In the genomic region with DNA sequence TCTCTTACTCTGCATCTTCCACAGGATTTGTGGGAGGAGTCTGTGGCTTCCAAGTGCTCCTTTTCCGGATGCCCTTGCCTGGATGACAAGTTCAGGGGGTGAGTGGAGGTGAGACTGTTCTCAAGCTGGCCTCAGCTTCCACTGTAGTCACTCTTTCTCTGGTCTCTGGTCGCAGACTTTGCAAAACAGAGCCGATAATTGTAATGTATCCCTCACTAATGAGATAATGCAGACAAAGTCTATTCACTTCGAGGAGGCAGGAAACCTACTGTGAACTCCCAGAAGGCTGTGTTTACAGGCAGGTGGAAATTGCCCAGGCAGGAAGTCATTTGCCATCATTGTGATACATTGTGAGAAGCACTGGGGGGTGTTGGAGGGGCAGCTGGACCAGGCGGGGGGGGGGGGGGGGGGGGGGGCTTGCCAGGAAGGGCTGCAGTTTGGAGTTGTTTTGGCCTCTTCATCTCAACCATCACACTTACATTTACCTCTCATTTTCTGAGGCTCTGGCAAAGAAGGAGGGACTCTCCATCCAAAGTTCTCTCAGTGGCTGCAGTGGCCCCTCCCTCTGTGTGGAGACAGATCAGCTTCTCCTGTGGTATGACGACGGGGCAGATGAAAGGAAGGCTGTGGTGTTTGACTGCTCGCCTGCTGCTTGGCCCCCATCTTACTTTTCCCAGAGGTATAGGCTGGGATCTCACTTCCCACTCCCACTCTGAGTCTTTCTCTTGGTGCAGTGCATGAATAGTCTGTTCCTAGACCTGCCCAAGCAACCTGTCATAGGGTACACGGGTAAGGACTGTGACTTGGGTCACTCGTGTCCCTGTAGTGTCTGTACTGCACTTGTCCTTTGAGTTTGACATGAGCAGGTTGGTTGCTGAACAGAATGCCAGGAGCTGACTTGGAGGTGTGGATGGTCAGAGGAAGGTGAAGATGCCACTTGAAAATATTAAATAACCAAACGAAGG, we compare ENCODE assay signal across 24 mouse cellular contexts. TPM values are rescaled to one million over a fixed set of nuclear protein-coding genes. Genes with fewer than 3 reads are reported as not detected.
A peak's percentile ranks its signal among the peaks of the same experiment; 100 is the strongest.
DNase-seq lines count a peak whose midpoint lies in the region; ATAC-seq and TF ChIP-seq lines count a peak whose summit lies in the region.
"Had no signal": no experiment of that assay in that cellular context is flagged by ENCODE, and none has a peak within 500 bp of the region (broad histone marks: within the 10 kb centered on the region; RNA-seq: fewer than 3 reads in every experiment).

No protein-coding gene starts in this region.

- ATAC-seq in hindbrain, postnatal 0 days, result peak; percentile 29; the same call in 1 of the 2 replicates
- no peak for ATAC-seq in hindbrain, embryonic 12.5 days (ENCODE audit: low FRiP score)
- ATAC-seq in limb, embryonic 11.5 days (ENCODE audit: insufficient number of reproducible peaks, low FRiP score, low TSS enrichment, low read depth), result 0 out of 2 replicates have a peak, but pooled peaks have one; percentile 28
- no peak for ATAC-seq in liver, embryonic 12.5 days

- H3K27me3 ChIP-seq in hindbrain, postnatal 0 days (ENCODE audit: insufficient read depth, low read length), result no peaks in the 10 kb centered on the region
- no peaks in the 10 kb centered on the region for H3K27me3 ChIP-seq in hindbrain, embryonic 12.5 days
- no peaks in the 10 kb centered on the region for H3K27me3 ChIP-seq in limb, embryonic 11.5 days (ENCODE audit: control insufficient read depth, insufficient read depth, low read length)
- H3K27me3 ChIP-seq in liver, embryonic 12.5 days (replicated peaks), result no peaks in the 10 kb centered on the region
- H3K27me3 ChIP-seq: heart, embryonic 12.5 days; neural tube, embryonic 13.5 days had no signal

- H3K36me3 ChIP-seq in hindbrain, postnatal 0 days (ENCODE audit: insufficient read depth, low read length), result no peaks in the 10 kb centered on the region
- no peaks in the 10 kb centered on the region for H3K36me3 ChIP-seq in hindbrain, embryonic 12.5 days
- H3K36me3 ChIP-seq in limb, embryonic 11.5 days (ENCODE audit: control insufficient read depth, insufficient read depth, low read length), result no peaks in the 10 kb centered on the region
- no peaks in the 10 kb centered on the region for H3K36me3 ChIP-seq in liver, embryonic 12.5 days
- H3K36me3 ChIP-seq: forebrain, embryonic 10.5 days; heart, embryonic 12.5 days; neural tube, embryonic 13.5 days had no signal

- DNase-seq in hindbrain, postnatal 0 days (ENCODE audit: low spot score), result no peak
- peak; percentile 81 for DNase-seq in ES-CJ7 (ENCODE audit: low read depth, low spot score)
- peak; percentile 9 for DNase-seq in WW6 (ENCODE audit: low read depth, low spot score)
- DNase-seq in limb, embryonic 11.5 days (ENCODE audit: low spot score), result no peak
- no peak for DNase-seq in lung, postnatal 36 days
- DNase-seq in adipocyte (ENCODE audit: low spot score), result no peak
- DNase-seq: adrenal gland, postnatal 10 days; cerebellum, adult 18-20 months; kidney, adult 8-10 months; kidney, postnatal 36 days; liver; thymus, postnatal 36 days had no signal

- H3K4me2 ChIP-seq in hindbrain, postnatal 0 days (ENCODE audit: low read depth, low read length), result no peak overlapping the region
- no peak overlapping the region for H3K4me2 ChIP-seq in hindbrain, embryonic 12.5 days (replicated peaks)
- H3K4me2 ChIP-seq in limb, embryonic 11.5 days (ENCODE audit: low read depth, severe bottlenecking), result no peak overlapping the region
- H3K4me2 ChIP-seq in liver, embryonic 12.5 days, result no peak overlapping the region
- H3K4me2 ChIP-seq: heart, embryonic 12.5 days; hindbrain, embryonic 14.5 days; neural tube, embryonic 13.5 days had no signal

- 33% methylated on average over 10 of the region's 11 CpGs for WGBS in hindbrain, postnatal 0 days
- 36% methylated on average over 10 of the region's 11 CpGs for WGBS in hindbrain, embryonic 12.5 days
- WGBS in limb, embryonic 11.5 days, result 36% methylated on average over 10 of the region's 11 CpGs
- 35% methylated on average over 10 of the region's 11 CpGs for WGBS in liver, embryonic 12.5 days (ENCODE audit: insufficient replicate concordance)

- no peaks in the 10 kb centered on the region for H3K4me1 ChIP-seq in hindbrain, postnatal 0 days (ENCODE audit: insufficient read depth, low read length)
- peaks cover 4% of the 10 kb centered on the region; the same call in 1 of the 2 replicates for H3K4me1 ChIP-seq in hindbrain, embryonic 12.5 days
- peaks cover 10% of the 10 kb centered on the region for H3K4me1 ChIP-seq in limb, embryonic 11.5 days (ENCODE audit: control insufficient read depth, insufficient read depth, low read length)
- 0 out of 2 replicates have a peak, but pooled peaks cover 5% of the 10 kb centered on the region for H3K4me1 ChIP-seq in liver, embryonic 12.5 days

- TF ChIP-seq CTCF in hindbrain, postnatal 0 days (IDR thresholded peaks at IDR 0.05; ENCODE audit: low read depth), result no peak

- H3K9ac ChIP-seq in hindbrain, postnatal 0 days (replicated peaks; ENCODE audit: low read length), result no peak overlapping the region
- H3K9ac ChIP-seq in hindbrain, embryonic 12.5 days, result no peak overlapping the region
- no peak overlapping the region for H3K9ac ChIP-seq in limb, embryonic 11.5 days (ENCODE audit: low read length)
- H3K9ac ChIP-seq in liver, embryonic 12.5 days, result no peak overlapping the region
- H3K9ac ChIP-seq: heart, embryonic 12.5 days; hindbrain, embryonic 14.5 days; neural tube, embryonic 13.5 days had no signal

- H3K9me3 ChIP-seq in hindbrain, postnatal 0 days (ENCODE audit: low read length), result no peaks in the 10 kb centered on the region
- no peaks in the 10 kb centered on the region; the same call in 1 of the 2 replicates for H3K9me3 ChIP-seq in hindbrain, embryonic 12.5 days (replicated peaks)
- no peaks in the 10 kb centered on the region for H3K9me3 ChIP-seq in limb, embryonic 11.5 days (ENCODE audit: control insufficient read depth, low read length)
- H3K9me3 ChIP-seq in liver, embryonic 12.5 days (replicated peaks), result no peaks in the 10 kb centered on the region
- H3K9me3 ChIP-seq: forebrain, embryonic 10.5 days; heart, embryonic 12.5 days had no signal

- H3K4me3 ChIP-seq in hindbrain, postnatal 0 days (ENCODE audit: low read length), result no peak overlapping the region
- no peak overlapping the region for H3K4me3 ChIP-seq in hindbrain, embryonic 12.5 days
- no peak overlapping the region for H3K4me3 ChIP-seq in limb, embryonic 11.5 days (ENCODE audit: low read depth, low read length)
- no peak overlapping the region for H3K4me3 ChIP-seq in liver, embryonic 12.5 days
- H3K4me3 ChIP-seq: forebrain, embryonic 10.5 days; heart, embryonic 12.5 days; neural tube, embryonic 13.5 days had no signal

- no peak overlapping the region for H3K27ac ChIP-seq in hindbrain, postnatal 0 days
- no peak overlapping the region for H3K27ac ChIP-seq in hindbrain, embryonic 12.5 days
- H3K27ac ChIP-seq in limb, embryonic 11.5 days (replicated peaks; ENCODE audit: low read depth, low read length), result no peak overlapping the region
- H3K27ac ChIP-seq in liver, embryonic 12.5 days, result no peak overlapping the region
- H3K27ac ChIP-seq: forebrain, embryonic 10.5 days; hindbrain, embryonic 14.5 days; macrophage; neural tube, embryonic 13.5 days had no signal

RNA-seq across cellular contexts. Expression of a gene that starts 6.7 kb away (rescaled TPM):
- total RNA-seq in hindbrain, postnatal 0 days (2014; rRNA removed), result not detected in 2 replicates
- not detected in 2 replicates for polyA plus RNA-seq in hindbrain, postnatal 0 days (2015; fragmentation: Nextera tagmentation; extraction: Ambion mirVana)
- not detected in 2 replicates for polyA plus RNA-seq in hindbrain, embryonic 12.5 days (2016; fragmentation: Nextera tagmentation; extraction: Ambion mirVana)
- polyA plus RNA-seq in limb, embryonic 11.5 days (2014; fragmentation: Nextera tagmentation; extraction: Ambion mirVana), result not detected in 2 replicates
- not detected in 2 replicates for polyA plus RNA-seq in liver, embryonic 12.5 days (2016; fragmentation: Nextera tagmentation; extraction: Ambion mirVana)
- total RNA-seq: adrenal gland, postnatal 10 days; gastrocnemius, postnatal 4 days; layer of hippocampus, postnatal 14 days had no signal
- polyA plus RNA-seq: forebrain, embryonic 10.5 days; heart, embryonic 12.5 days; hindbrain, embryonic 14.5 days; lung, adult 2 months; macrophage; neural tube, embryonic 13.5 days; small intestine, adult 2 months; stomach, embryonic 16.5 days had no signal

RNA-seq across cellular contexts. Expression of a gene that starts 23.3 kb away (rescaled TPM):
- 3.0 and 3.4 TPM in 2 replicates for total RNA-seq in hindbrain, postnatal 0 days (2014; rRNA removed)
- polyA plus RNA-seq in hindbrain, postnatal 0 days (2015; fragmentation: Nextera tagmentation; extraction: Ambion mirVana), result 2.3 and 3.2 TPM in 2 replicates
- 5.3 and 8.2 TPM in 2 replicates for polyA plus RNA-seq in hindbrain, embryonic 12.5 days (2016; fragmentation: Nextera tagmentation; extraction: Ambion mirVana)
- polyA plus RNA-seq in limb, embryonic 11.5 days (2014; fragmentation: Nextera tagmentation; extraction: Ambion mirVana), result 18.3 and 18.8 TPM in 2 replicates
- 3.9 and 4.0 TPM in 2 replicates for polyA plus RNA-seq in liver, embryonic 12.5 days (2016; fragmentation: Nextera tagmentation; extraction: Ambion mirVana)

RNA-seq across cellular contexts. Expression of a gene that starts 51.1 kb away (rescaled TPM):
- 4.2 and 5.5 TPM in 2 replicates for total RNA-seq in hindbrain, postnatal 0 days (2014; rRNA removed)
- 5.8 and 6.0 TPM in 2 replicates for polyA plus RNA-seq in hindbrain, postnatal 0 days (2015; fragmentation: Nextera tagmentation; extraction: Ambion mirVana)
- 14.7 and 15.2 TPM in 2 replicates for polyA plus RNA-seq in hindbrain, embryonic 12.5 days (2016; fragmentation: Nextera tagmentation; extraction: Ambion mirVana)
- polyA plus RNA-seq in limb, embryonic 11.5 days (2014; fragmentation: Nextera tagmentation; extraction: Ambion mirVana), result 26.0 TPM in 2 replicates
- polyA plus RNA-seq in liver, embryonic 12.5 days (2016; fragmentation: Nextera tagmentation; extraction: Ambion mirVana), result 2.8 and 3.7 TPM in 2 replicates
- polyA plus RNA-seq: macrophage had no signal

Comparison
In these comparisons a context has a peak if more than half of its experiments do, and no peak if none do; other contexts are left out.
1. ATAC-seq: peak in hindbrain, postnatal 0 days (single experiment) and limb, embryonic 11.5 days (single experiment); none in hindbrain, embryonic 12.5 days (single experiment) and liver, embryonic 12.5 days (single experiment).
2. DNase-seq: peak in ES-CJ7 (single experiment) and WW6 (single experiment); none in hindbrain, postnatal 0 days (single experiment), limb, embryonic 11.5 days (single experiment), lung, postnatal 36 days (single experiment) and adipocyte (single experiment).